Mouse (Mus musculus) ovary, postnatal 14 days (tissue): Measurements from ENCODE around the gene H2-M11.

ENCODE experiments used
- DNase-seq: peaks from one replicate; pipeline ENCODE4 v3.0.0; 2022; ENCODE audit warnings: low spot score

Gene H2-M11

DNA sequence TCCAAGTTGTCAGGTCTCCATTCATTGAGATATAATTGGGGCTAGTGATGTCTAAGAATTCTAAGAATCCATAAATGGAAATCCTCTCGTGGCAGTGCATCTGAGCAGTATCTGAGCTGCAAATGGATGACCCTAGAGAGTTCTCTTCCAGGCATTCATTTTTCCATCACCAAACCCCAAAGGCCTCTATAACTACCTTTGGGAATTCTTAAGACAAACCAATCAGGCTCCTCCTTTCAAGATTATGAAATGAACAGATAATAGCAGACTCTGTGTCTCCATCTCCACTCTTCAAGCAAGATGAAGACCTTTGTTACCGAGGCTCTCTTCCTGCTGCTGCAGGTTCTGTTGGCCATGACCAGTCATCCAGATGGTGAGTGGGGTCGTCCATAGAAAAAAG, at the start of gene H2-M11:
Gene H2-M11, plus strand, starts transcription at position 301 of the 400 bp plus-strand sequence.
- DNase-seq, result no peak

DNA sequence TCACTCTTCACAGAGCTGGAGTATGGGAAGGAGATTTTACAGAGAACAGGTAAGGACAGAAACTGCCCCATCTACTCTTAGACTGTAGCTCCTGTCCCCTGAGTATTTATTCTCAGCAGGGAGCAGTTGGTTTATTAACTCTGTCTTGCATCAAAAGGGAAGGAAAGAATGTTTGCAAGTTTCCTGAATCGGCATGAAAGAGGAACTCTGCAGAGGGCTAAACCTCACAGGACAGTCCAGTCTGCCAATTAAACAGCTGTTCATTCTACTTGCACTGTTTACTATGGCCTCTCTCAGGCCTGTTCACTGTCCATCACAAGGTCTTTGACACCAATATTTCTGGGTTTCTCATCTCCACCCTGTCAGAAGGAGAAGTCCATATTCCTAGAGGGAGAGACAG, 46.4 kb upstream of the H2-M11 start:
- DNase-seq, result no peak

DNA sequence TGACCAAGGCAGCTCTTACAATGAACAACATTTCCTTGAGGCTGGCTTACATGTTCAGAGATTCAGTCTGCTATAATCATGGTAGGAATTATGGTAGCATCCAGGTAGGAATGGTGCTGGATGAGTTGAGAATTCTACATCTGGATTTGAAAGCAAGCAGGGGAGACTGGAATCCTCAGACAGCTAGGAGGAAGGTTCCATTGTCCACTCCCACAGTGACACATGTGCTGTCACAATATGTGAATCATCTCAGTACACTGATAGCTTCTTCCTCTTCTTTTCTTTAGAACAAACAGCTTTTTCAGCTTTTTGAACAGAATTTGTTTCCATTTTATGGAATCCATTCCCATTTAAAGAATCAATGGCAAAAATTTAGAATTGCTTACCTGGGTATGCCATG, 43.0 kb upstream of the H2-M11 start:
- DNase-seq, result no peak
